In genomic region chr1:174269162-174269561, GRCm38 (mm10) we compare ENCODE assay signal across 27 mouse cellular contexts. TPM values are rescaled to one million over a fixed set of nuclear protein-coding genes. Genes with fewer than 3 reads are reported as not detected.
"Had no signal": no experiment of that assay in that cellular context is flagged by ENCODE, and none has a peak within 500 bp of the region (broad histone marks: within the 10 kb centered on the region; RNA-seq: fewer than 3 reads in every experiment).

No protein-coding gene starts in this region.

- DNase-seq: lung, adult 2 months; lung, postnatal 10 days; lung, postnatal 4 days; midbrain, embryonic 14.5 days; retina, postnatal 1 day; right cerebral cortex, adult 18-20 months; right cerebral cortex, postnatal 25 days; right cerebral cortex, postnatal 4 days; thymus, adult 2 months; thymus, postnatal 25 days; thymus, postnatal 4 days had no signal

- H3K4me1 ChIP-seq: liver, embryonic 15.5 days; midbrain, embryonic 10.5 days; midbrain, embryonic 12.5 days; neural tube, embryonic 13.5 days; neural tube, embryonic 15.5 days; stomach, embryonic 15.5 days had no signal

- H3K36me3 ChIP-seq: liver, embryonic 15.5 days; midbrain, embryonic 10.5 days; midbrain, embryonic 12.5 days; neural tube, embryonic 13.5 days; neural tube, embryonic 15.5 days; stomach, embryonic 15.5 days had no signal

- H3K9me3 ChIP-seq: liver, embryonic 15.5 days; megakaryocyte, embryonic 14.5 days; midbrain, embryonic 10.5 days; midbrain, embryonic 12.5 days; neural tube, embryonic 13.5 days; stomach, embryonic 15.5 days had no signal

- ATAC-seq: midbrain, embryonic 16.5 days had no signal

- H3K4me2 ChIP-seq: liver, embryonic 15.5 days; midbrain, embryonic 12.5 days; neural tube, embryonic 13.5 days; neural tube, embryonic 15.5 days; stomach, embryonic 15.5 days had no signal

- H3K27me3 ChIP-seq: liver, embryonic 15.5 days; megakaryocyte, embryonic 14.5 days; midbrain, embryonic 12.5 days; neural tube, embryonic 13.5 days; neural tube, embryonic 15.5 days; stomach, embryonic 15.5 days had no signal

- H3K27ac ChIP-seq: liver, embryonic 15.5 days; midbrain, embryonic 10.5 days; midbrain, embryonic 12.5 days; neural tube, embryonic 13.5 days; neural tube, embryonic 15.5 days; stomach, embryonic 15.5 days; stomach, postnatal 0 days had no signal

- H3K9ac ChIP-seq: liver, embryonic 15.5 days; midbrain, embryonic 12.5 days; neural tube, embryonic 13.5 days; neural tube, embryonic 15.5 days; stomach, embryonic 15.5 days had no signal

- H3K4me3 ChIP-seq: liver, embryonic 15.5 days; megakaryocyte, embryonic 14.5 days; midbrain, embryonic 10.5 days; midbrain, embryonic 12.5 days; myocyte; neural tube, embryonic 13.5 days; neural tube, embryonic 15.5 days; stomach, embryonic 15.5 days had no signal

RNA-seq across cellular contexts. Expression of gene Olfr419, which starts 17.3 kb away (rescaled TPM):
- polyA plus RNA-seq: lung, adult 2 months; lung, embryonic 16.5 days; midbrain, embryonic 10.5 days; midbrain, embryonic 12.5 days; midbrain, embryonic 14.5 days; midbrain, embryonic 16.5 days; myocyte; neural tube, embryonic 11.5 days; neural tube, embryonic 13.5 days; neural tube, embryonic 15.5 days; small intestine, adult 2 months; spleen, adult 2 months; stomach, embryonic 15.5 days; stomach, postnatal 0 days; testis, adult 2 months; thymus, adult 2 months; urinary bladder, adult 2 months had no signal
